Mouse (Mus musculus) intestine, postnatal 0 days (tissue): ENCODE results near the gene Ubac2. TPM values are rescaled to one million over a fixed set of nuclear protein-coding genes. Genes with fewer than 3 reads are reported as not detected.
"Not testable (repeated sequence)": the region's sequence is repeated elsewhere in the genome, so short reads cannot be mapped to it uniquely, and the experiment has no call there.

ENCODE experiments used
- ATAC-seq: fragments of 200-750 bp; cut with Nextera tagmentation; 2 replicates; pipeline ENCODE4 v1.8.0; 2017; ENCODE audit warnings: mild to moderate bottlenecking, moderate TSS enrichment, moderate library complexity
- H3K27ac ChIP-seq: fragments of 300-500 bp; sonication (generic); 2 replicates; pipeline ENCODE4 v1.5.1; 2014; ENCODE audit warnings: mild to moderate bottlenecking, low read depth, low read length, moderate library complexity
- H3K27me3 ChIP-seq: fragments of 300-500 bp; sonication (generic); replicated peaks from 2 replicates; pipeline ENCODE4 v1.6.1; 2014; ENCODE audit warnings: low read length, mixed read lengths; ENCODE audit not compliant: control insufficient read depth, insufficient read depth
- H3K36me3 ChIP-seq: fragments of 300-500 bp; sonication (generic); 2 replicates; pipeline ENCODE4 v1.6.1; 2014; ENCODE audit warnings: mild to moderate bottlenecking, moderate library complexity; ENCODE audit not compliant: control insufficient read depth, insufficient read depth
- H3K4me1 ChIP-seq: fragments of 300-500 bp; sonication (generic); replicated peaks from 2 replicates; pipeline ENCODE4 v1.6.1; 2014; ENCODE audit warnings: antibody characterized with exemption, low read length, mixed read lengths; ENCODE audit not compliant: control insufficient read depth, insufficient read depth
- H3K4me2 ChIP-seq: fragments of 300-500 bp; sonication (generic); replicated peaks from 2 replicates; pipeline ENCODE4 v1.6.1; 2014; ENCODE audit warnings: low read depth, mild to moderate bottlenecking, moderate library complexity
- H3K4me3 ChIP-seq: fragments of 300-500 bp; sonication (generic); 2 replicates; pipeline ENCODE4 v1.5.1; 2014; ENCODE audit warnings: low read depth, low read length
- H3K9ac ChIP-seq: fragments of 300-500 bp; sonication (generic); 2 replicates; pipeline ENCODE4 v1.6.1; 2014; ENCODE audit warnings: mild to moderate bottlenecking, low read depth, low read length
- H3K9me3 ChIP-seq: fragments of 300-500 bp; sonication (generic); 2 replicates; pipeline ENCODE4 v1.6.1; 2016; ENCODE audit warnings: mixed run types; ENCODE audit not compliant: control insufficient read depth
- CTCF ChIP-seq: sonication (generic); IDR thresholded peaks from 2 replicates; pipeline ENCODE4 v1.5.1; 2016; ENCODE audit warnings: low read depth, mild to moderate bottlenecking, control low read depth, antibody characterized with exemption, moderate library complexity
- WGBS: fragments of 180-500 bp; shearing (Covaris S2); extraction: QIAGEN DNeasy Blood & Tissue Kit; methylation state at CpG from one replicate; pipeline ENCODE4 v1.1.7; 2014; 5-methylcytosine and 5-hydroxymethylcytosine counted together
- polyA plus RNA-seq: library from polyadenylated mRNA; unstranded; fragments of >200 nt; fragmentation: Nextera tagmentation; extraction: Ambion mirVana; gene quantifications from 2 replicates; pipeline ENCODE4 v1.2.1, GENCODE M21; 2015

The Ubac2 gene
- polyA plus RNA-seq, 1 experiment from 2014 or later: 39.2 TPM

- Histone ChIP-seq H3K9ac (no peak overlapping the region), H3K27ac (no peak overlapping the region), H3K4me1 (no peaks in the 10 kb centered on the region), H3K27me3 (no peaks in the 10 kb centered on the region), H3K9me3 (no peaks in the 10 kb centered on the region), H3K36me3 (no peaks in the 10 kb centered on the region), H3K4me3 (no peak overlapping the region), H3K4me2 (no peak overlapping the region)
- ATAC-seq: no peak
- 85% methylated on average over 4 of the region's 4 CpGs for WGBS
- TF ChIP-seq CTCF: no peak
These were observed 4.8 kb upstream of the Ubac2 start for GRCm38 (mm10) chr14:121873646-121874045.

GRCm38 (mm10) chr14:121876190-121876589 lies 2.2 kb upstream of the Ubac2 start:
- ATAC-seq, H3K4me3 ChIP-seq, H3K9me3 ChIP-seq, H3K36me3 ChIP-seq, H3K27me3 ChIP-seq, H3K27ac ChIP-seq, H3K9ac ChIP-seq, H3K4me2 ChIP-seq, H3K4me1 ChIP-seq: not testable (repeated sequence)
- 76% methylated on average over 2 of the region's 2 CpGs for WGBS

- H3K27ac ChIP-seq: no peak overlapping the region
- WGBS: 76% methylated on average over 2 of the region's 2 CpGs
- no peaks in the 10 kb centered on the region for H3K4me1 ChIP-seq
- no peaks in the 10 kb centered on the region for H3K27me3 ChIP-seq
- TF ChIP-seq CTCF: no peak
- no peak overlapping the region for H3K4me3 ChIP-seq
- no peaks in the 10 kb centered on the region for H3K36me3 ChIP-seq
- H3K4me2 ChIP-seq: no peak overlapping the region
- no peak overlapping the region for H3K9ac ChIP-seq
- ATAC-seq: no peak
- H3K9me3 ChIP-seq: no peaks in the 10 kb centered on the region
These were observed 1.6 kb upstream of the Ubac2 start for GRCm38 (mm10) chr14:121876860-121877259.

GRCm38 (mm10) chr14:121877640-121878039 lies 780 bp upstream of the Ubac2 start:
- no peaks in the 10 kb centered on the region for H3K36me3 ChIP-seq
- H3K27me3 ChIP-seq: no peaks in the 10 kb centered on the region
- H3K4me1 ChIP-seq: 0 out of 2 replicates have a peak, but pooled peaks cover 3% of the 10 kb centered on the region
- H3K27ac ChIP-seq: peak overlapping the region; percentile 92
- H3K9me3 ChIP-seq: no peaks in the 10 kb centered on the region
- WGBS: 38% methylated on average over 8 of the region's 8 CpGs
- no peak for ATAC-seq
- peak overlapping the region; percentile 98 for H3K4me3 ChIP-seq
- H3K9ac ChIP-seq: peak overlapping the region; percentile 94; the same call in 1 of the 2 replicates
- H3K4me2 ChIP-seq: peak overlapping the region; percentile 100
- no peak for TF ChIP-seq CTCF

GRCm38 (mm10) chr14:121878859-121879206 lies 413 bp downstream of the Ubac2 start:
- Histone ChIP-seq H3K4me2 (peak overlapping the region; percentile 100), H3K9me3 (no peaks in the 10 kb centered on the region), H3K27me3 (no peaks in the 10 kb centered on the region), H3K4me1 (peaks cover 8% of the 10 kb centered on the region; the same call in 1 of the 2 replicates), H3K36me3 (no peaks in the 10 kb centered on the region), H3K27ac (peak overlapping the region; percentile 30; the same call in 1 of the 2 replicates), H3K4me3 (peak overlapping the region; percentile 98), H3K9ac (peak overlapping the region; percentile 94)
- WGBS: 0% methylated on average over 27 of the region's 27 CpGs
- no peak for TF ChIP-seq CTCF
- peak; percentile 37 for ATAC-seq

- Histone ChIP-seq H3K4me1 (peaks cover 9% of the 10 kb centered on the region; the same call in 1 of the 2 replicates), H3K27ac (no peak overlapping the region)
- ATAC-seq: no peak
These were observed 933 bp downstream of the Ubac2 start for GRCm38 (mm10) chr14:121879266-121879840.

GRCm38 (mm10) chr14:121881211-121881610 lies 2.8 kb downstream of the Ubac2 start:
- no peak overlapping the region for H3K4me3 ChIP-seq
- H3K4me1 ChIP-seq: peaks cover 9% of the 10 kb centered on the region; the same call in 1 of the 2 replicates
- ATAC-seq: no peak
- H3K36me3 ChIP-seq: no peaks in the 10 kb centered on the region
- no peak for TF ChIP-seq CTCF
- H3K27ac ChIP-seq: no peak overlapping the region
- 71% methylated on average over 7 of the region's 7 CpGs for WGBS
- H3K27me3 ChIP-seq: no peaks in the 10 kb centered on the region
- no peaks in the 10 kb centered on the region for H3K9me3 ChIP-seq
- no peak overlapping the region for H3K9ac ChIP-seq
- no peak overlapping the region for H3K4me2 ChIP-seq

More at GRCm38 (mm10) chr14:121879266-121879840, 933 bp downstream of the Ubac2 start:
- Histone ChIP-seq H3K9me3 (no peaks in the 10 kb centered on the region), H3K9ac (peak overlapping the region; percentile 94), H3K36me3 (no peaks in the 10 kb centered on the region), H3K27me3 (no peaks in the 10 kb centered on the region), H3K4me2 (peak overlapping the region; percentile 100), H3K4me3 (peak overlapping the region; percentile 98)
- no peak for TF ChIP-seq CTCF
- WGBS: 7% methylated on average over 16 of the region's 16 CpGs
